Mouse (Mus musculus): ENCODE measurements around the gene Exd1.
A peak's percentile ranks its signal among the peaks of the same experiment; 100 is the strongest.
"Not testable (repeated sequence)": the region's sequence is repeated elsewhere in the genome, so short reads cannot be mapped to it uniquely, and the experiment has no call there.

Gene Exd1

GRCm38 (mm10) chr2:119542106-119542505 is 5.3 kb downstream of the Exd1 start:
- DNase-seq (ENCODE audit: low read depth, low spot score): peak; percentile 78

- no peak for DNase-seq (ENCODE audit: low read depth, low spot score)
These were observed 8.6 kb downstream of the Exd1 start for GRCm38 (mm10) chr2:119538802-119539201.

- DNase-seq (ENCODE audit: low read depth, low spot score): peak; percentile 52
These were observed 22.0 kb downstream of the Exd1 start for GRCm38 (mm10) chr2:119525422-119525821.

DNA sequence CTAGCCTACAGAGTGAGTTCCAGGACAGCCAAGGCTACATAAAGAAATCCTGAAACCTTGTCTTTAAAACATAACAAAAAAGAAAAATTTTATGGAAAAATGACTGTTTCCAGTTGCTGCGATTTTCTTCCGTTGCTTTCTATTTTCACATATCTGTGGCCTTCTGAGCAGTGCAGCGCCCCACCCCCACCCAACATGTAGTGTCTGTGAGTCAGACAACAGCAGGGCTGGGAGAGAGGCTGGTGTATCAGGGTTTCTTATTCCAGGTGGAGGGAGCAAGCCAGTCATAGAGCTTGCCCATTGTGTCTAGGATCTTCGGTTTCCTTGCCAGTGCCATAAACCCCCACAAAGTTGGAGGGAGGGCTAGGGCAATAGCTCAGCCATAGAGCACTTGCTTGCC is 23.6 kb downstream of the Exd1 start:
- peak; percentile 56 for DNase-seq (ENCODE audit: low read depth, low spot score)

DNA sequence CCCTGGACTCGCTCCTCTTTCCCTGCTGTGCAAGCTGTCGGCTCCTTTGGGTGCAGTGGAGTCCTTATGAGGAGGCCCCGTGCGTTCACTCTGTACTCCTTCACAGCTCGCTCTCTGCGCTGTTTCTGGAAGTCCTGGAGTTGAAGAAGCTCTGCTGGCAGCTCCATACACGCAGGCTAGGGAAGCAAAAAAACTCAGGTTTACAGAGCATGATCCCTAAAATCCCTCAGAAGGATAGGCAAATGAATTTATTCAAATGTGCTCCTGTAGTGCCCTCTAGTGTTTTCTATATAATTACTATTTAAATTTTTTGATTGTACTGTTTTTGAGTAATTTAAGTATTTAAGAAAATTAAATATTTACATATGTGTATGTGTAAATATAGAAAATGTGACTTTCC is 26.9 kb downstream of the Exd1 start:
- DNase-seq (ENCODE audit: low read depth, low spot score): peak; percentile 55

DNA sequence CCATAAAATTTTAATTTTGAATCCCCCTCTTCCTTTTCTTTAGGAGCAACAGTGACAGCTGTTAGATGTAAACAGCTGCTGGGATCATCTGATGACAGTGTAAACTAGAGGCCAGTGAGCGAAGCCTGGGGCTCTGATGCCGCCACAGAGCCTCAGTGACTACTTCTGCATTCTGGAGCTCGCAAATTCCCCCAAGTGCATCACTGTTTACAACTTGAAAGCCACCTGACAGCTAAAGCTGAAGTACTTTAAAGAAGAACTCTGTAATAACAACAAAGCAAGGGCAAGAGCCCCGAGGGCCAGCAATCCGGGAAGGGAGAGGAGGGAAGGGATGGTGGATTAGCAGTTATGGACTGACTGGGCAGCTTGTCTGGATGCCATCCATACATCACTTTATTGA is 30.6 kb downstream of the Exd1 start:
- DNase-seq (ENCODE audit: low read depth, low spot score): no peak

DNA sequence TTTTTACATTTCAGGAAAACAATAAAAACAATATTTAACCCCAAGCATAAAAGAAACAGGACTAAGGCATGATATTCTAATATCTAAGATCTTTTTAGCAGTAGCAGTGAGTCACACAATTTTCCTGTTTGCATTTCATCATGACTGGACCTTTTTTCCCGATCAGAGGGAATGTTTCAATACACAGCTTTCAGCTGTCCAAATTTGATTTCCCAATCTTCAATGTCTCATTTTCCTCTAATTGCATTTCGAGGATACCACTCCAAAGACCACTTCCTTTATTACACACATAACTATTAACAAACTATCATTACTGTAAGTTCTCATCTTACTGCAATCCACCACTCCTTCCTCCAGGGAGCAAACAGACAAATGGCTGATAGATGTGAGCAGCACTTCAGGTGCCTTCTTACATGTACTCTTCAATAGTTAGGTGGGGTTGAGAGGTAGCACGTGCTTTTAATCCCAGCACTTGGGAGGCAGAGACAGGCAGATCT is 33.4 kb downstream of the Exd1 start:
- DNase-seq (ENCODE audit: low read depth, low spot score): no peak

GRCm38 (mm10) chr2:119512292-119512691 is 35.1 kb downstream of the Exd1 start:
- DNase-seq (ENCODE audit: low read depth, low spot score): peak; percentile 42

- no peak for DNase-seq (ENCODE audit: low read depth, low spot score)
These were observed 36.6 kb downstream of the Exd1 start for GRCm38 (mm10) chr2:119510856-119511255.

DNA sequence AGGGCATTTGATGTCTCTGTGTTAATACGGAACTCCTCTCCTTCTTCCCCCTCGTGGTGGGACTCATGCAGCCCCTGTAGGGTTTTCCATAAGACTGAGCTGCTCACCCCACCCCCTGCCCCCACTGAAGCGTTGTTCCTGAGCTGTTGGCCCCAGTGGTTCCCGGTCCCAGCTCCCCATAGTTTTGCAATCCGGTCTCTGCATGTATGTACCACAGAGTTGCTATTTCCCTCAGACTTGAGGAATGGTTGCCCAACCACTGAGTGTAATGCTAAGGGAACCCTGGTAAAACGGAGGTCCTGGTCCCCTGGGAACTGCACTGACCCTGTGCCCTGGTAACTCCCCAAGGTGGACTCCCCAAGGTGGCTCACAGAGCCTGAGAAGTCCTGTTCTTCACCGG is 38.9 kb downstream of the Exd1 start:
- not testable (repeated sequence) for DNase-seq (ENCODE audit: low read depth, low spot score)

DNA sequence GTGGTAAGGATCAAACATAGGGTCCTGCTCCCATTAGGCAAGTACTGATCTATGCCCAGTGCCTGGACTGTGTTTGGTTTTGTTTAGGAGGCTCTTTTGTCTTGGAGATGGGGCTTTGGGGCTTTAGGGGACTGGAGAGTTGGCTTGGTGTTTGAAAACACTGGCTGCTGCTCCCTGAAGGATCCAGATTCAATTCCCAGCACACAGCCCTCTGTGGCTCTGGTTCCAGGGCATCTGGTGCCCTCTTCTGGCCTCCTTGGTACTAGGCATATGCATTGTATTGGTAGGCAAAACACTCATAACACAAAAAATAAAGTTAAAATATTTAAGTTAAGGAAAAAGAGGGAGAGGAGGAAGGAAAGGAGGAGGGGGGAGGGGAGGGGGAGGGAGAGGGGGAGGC is 40.3 kb downstream of the Exd1 start:
- DNase-seq (ENCODE audit: low read depth, low spot score): peak; percentile 60

- no peak for DNase-seq (ENCODE audit: low read depth, low spot score)
These were observed 46.3 kb downstream of the Exd1 start for GRCm38 (mm10) chr2:119500965-119501652.

DNA sequence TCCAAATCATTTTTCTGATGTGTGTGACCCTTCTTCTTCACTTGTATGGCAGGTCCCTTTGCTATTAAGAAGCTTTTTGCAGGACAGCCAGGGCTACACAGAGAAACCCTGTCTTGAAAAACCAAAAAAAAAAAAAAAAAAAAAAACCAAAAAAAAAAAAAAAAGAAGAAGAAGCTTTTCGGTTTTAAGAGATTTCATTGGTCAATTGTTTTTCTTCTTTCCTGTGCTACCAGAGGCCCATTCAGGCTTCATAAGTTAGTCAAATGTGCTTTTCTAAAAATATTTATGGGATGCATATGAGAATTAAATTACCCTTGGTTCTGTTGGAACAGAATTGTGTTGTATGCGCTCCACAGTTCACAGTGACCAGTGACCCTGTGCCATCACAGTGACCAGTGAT is 48.6 kb downstream of the Exd1 start:
- no peak for DNase-seq (ENCODE audit: low read depth, low spot score)

- DNase-seq (ENCODE audit: low read depth, low spot score): no peak
These were observed 51.3 kb downstream of the Exd1 start for GRCm38 (mm10) chr2:119496082-119496481.

GRCm38 (mm10) chr2:119491953-119492352 is 55.5 kb downstream of the Exd1 start:
- peak; percentile 62 for DNase-seq (ENCODE audit: low read depth, low spot score)

DNA sequence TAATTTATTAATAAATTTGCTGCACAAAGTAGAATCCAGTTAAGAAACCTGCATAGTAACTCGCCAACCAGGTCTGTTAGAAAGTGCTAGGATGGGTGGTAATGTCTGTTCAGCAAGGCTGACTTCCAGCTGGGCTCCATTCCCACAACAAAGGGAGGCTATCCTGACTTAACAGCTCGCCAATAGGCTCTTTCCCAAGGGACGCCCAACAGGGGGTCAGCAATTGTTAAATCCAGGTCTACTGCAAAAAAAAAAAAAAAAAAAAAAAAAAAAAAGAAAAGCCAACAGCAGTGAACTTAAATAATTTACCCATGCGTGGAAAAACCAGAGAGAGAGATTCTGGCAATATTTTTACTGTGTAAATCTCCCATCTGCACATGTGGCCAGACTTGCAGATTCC is 60.9 kb downstream of the Exd1 start:
- DNase-seq (ENCODE audit: low read depth, low spot score): no peak

GRCm38 (mm10) chr2:119482307-119482706 is 65.1 kb downstream of the Exd1 start:
- DNase-seq (ENCODE audit: low read depth, low spot score): no peak

DNA sequence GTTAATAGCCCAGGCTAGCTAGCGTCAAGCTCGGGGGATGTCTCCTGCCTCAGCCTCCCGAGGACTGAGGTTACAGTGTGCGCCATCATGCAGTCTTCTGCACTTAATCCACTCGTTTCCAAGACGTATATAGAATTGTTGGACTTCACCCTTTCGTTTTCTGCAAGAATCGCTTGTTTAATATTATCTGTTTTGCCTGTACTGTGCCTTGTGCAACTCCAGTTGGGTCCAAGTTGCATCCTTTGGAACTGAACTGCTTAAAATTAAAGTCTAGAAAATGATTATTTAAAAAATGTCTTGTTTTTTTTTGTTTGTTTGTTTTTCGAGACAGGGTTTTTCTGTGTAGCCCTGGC is 69.1 kb downstream of the Exd1 start:
- no peak for DNase-seq (ENCODE audit: low read depth, low spot score)

- peak; percentile 100 for DNase-seq (ENCODE audit: low read depth, low spot score)
These were observed 69.6 kb downstream of the Exd1 start, which contains the start of gene Ino80 for GRCm38 (mm10) chr2:119477571-119478396. Gene Ino80 (minus strand): TSS chr2:119477687.

- DNase-seq (ENCODE audit: low read depth, low spot score): peak; percentile 75
These were observed 70.6 kb downstream of the Exd1 start for GRCm38 (mm10) chr2:119476621-119477391.

DNA sequence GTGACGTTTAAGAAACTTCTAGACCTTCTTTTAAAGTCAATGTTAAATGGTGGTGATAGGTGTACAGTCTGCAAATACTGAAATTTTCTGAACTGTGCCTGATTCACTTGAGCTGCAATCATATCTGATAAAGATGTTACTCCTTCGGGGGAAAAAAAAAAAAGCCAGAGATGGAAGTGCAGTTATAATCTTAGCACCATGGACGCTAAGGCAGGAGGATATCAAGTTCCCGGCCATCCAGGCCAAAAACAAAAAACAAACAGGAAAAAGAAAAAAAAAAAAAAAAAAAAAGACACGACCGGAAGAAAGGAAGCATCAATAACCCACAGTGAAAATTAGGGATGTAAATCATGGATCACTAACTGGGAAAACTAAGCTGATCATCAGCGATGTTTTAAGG is 71.3 kb downstream of the Exd1 start:
- no peak for DNase-seq (ENCODE audit: low read depth, low spot score)
